Mouse (Mus musculus) testis, adult 2 months (tissue): ENCODE results near the gene Rps15.

Source experiments
- CTCF ChIP-seq: fragments of 200-500 bp; IDR thresholded peaks from 2 replicates; pipeline ENCODE4 v1.5.1; 2012; ENCODE audit warnings: low read depth, mild to moderate bottlenecking, inconsistent platforms, low read length, moderate library complexity; ENCODE audit not compliant: control insufficient read depth, insufficient read depth, insufficient replicate concordance
- POLR2A ChIP-seq: fragments of 200-500 bp; IDR thresholded peaks from 2 replicates; pipeline ENCODE4 v1.6.1; 2012; ENCODE audit warnings: low read depth, mild to moderate bottlenecking, inconsistent platforms, low read length, moderate library complexity; ENCODE audit not compliant: control insufficient read depth

GRCm38 (mm10) chr10:80265149-80265486 lies 27.1 kb upstream of the Rps15 start:
- no peak for TF ChIP-seq CTCF
- no peak for TF ChIP-seq POLR2A
